Mouse (Mus musculus) lung, postnatal 0 days (tissue): ENCODE data around the gene Gins2.

ENCODE experiments used
- CTCF ChIP-seq: IDR thresholded peaks from 2 replicates; pipeline ENCODE4 v1.5.1; 2016; ENCODE audit warnings: antibody characterized with exemption, mild to moderate bottlenecking
- EP300 ChIP-seq: IDR thresholded peaks from 2 replicates; pipeline ENCODE4 v1.6.1; 2016; ENCODE audit warnings: antibody characterized with exemption, mild to moderate bottlenecking, control low read depth

- TF ChIP-seq EP300: no peak
- no peak for TF ChIP-seq CTCF
Observed at GRCm38 (mm10) chr8:120531775-120532516, 57.2 kb downstream of the Gins2 start.
